Mouse (Mus musculus) gastrocnemius, postnatal 10 days (tissue): ENCODE data around the gene Ppm1g. TPM values are rescaled to one million over a fixed set of nuclear protein-coding genes. Genes with fewer than 3 reads are reported as not detected.
A peak's percentile ranks its signal among the peaks of the same experiment; 100 is the strongest.
"Not testable (repeated sequence)": the region's sequence is repeated elsewhere in the genome, so short reads cannot be mapped to it uniquely, and the experiment has no call there.

Experiments
- DNase-seq: peaks from one replicate; pipeline ENCODE4 v3.0.0; 2021; ENCODE audit warnings: mixed read lengths
- total RNA-seq, 2 experiments: library from RNA; stranded (reverse); gene quantifications; 2 replicates each; pipeline ENCODE4 v1.2.3; 2021

Ppm1g gene
- total RNA-seq, 2 experiments from 2014 or later: 41.7 to 43.9 TPM

DNA sequence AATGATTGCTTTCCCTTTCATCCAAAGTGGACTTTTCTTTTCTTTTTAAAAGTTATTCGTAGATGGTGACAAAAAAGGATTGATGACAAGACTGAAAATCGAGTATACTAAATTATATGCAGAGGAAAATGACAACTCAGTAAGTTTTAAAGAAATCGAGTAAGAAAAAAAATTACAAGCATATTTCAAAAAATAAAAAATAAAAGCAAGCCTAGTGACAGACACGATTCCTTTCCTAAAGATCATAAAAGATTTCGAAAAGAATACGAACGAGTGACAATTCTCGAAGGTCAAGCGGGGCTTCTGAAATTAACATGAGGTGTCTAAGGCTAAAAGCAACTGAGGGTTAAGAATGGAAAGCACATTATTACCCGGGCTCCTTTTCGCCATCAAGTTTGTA lies 1.0 kb downstream of the Ppm1g start:
- no peak for DNase-seq

DNA sequence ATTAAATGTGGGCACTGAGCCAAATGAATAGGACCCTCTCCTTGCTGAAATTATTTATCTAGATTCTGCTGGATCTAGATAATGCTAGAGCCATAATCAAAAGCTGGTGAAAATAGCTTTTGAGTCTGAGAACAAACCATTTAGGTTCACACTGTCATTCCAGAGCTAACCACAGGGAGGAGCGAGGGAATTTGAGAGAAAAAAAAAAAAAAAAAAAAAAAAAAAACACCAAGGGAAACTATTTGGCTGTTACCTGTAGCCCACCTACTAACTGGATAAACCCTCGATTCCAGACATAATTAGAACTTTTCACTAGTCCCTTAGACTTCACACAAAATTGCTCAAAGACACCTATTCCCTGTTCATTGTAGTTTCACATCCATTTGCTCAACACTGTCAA lies 1.4 kb downstream of the Ppm1g start:
- no peak for DNase-seq

DNA sequence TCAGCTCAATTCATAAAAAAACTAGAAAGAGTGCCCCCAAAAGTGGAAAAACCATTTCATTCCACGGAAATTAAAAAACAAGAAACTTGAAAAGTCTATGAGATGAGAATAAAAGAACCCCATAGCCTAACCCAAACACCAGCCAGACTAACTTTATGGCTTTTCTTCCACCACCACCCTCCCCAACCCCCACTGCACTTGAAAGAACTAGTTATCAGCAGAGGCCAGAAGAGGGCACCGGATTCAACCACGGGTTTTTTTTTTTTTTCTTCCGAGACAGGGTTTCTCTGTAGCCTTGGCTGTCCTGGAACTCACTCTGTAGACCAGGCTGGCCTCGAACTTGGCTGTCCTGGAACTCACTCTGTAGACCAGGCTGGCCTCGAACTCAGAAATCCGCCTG lies 2.2 kb downstream of the Ppm1g start:
- DNase-seq: no peak

DNA sequence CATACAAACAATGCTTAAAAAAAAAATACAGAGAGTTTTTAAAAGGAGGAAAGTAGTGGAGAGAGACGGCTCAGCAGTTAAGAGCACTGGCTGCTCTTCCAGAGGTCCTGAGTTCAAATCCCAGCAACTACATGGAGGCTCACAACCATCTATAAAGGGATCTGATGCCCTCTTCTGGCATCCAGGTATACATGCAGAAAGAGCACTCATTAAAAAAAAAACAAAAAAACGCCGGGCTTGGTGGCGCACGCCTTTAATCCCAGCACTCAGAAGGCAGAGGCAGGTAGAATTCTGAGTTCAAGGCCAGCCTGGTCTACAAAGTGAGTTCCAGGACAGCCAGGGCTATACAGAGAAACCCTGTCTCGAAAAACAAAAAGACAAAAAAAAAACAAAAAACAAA lies 3.9 kb downstream of the Ppm1g start:
- DNase-seq: not testable (repeated sequence)

DNA sequence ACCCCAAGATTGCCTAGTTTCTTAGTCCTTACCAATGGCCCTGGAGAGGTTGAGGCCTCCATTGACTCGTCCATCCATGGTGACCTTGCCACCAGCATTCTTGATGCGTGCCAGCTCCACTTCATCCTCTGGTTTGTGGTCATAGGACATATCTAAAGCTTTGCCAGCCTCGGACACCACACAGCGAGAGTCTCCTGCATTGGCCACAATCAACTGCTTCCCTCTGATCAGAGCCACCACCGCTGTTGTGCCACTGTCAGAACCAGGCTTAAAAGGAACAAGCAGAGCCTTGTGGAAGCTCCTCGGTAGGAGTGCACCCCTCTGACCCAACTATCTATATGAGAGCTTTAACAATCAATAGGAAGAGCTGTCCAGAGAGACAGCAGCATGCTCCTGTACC lies 16.1 kb downstream of the Ppm1g start:
- DNase-seq: no peak

DNA sequence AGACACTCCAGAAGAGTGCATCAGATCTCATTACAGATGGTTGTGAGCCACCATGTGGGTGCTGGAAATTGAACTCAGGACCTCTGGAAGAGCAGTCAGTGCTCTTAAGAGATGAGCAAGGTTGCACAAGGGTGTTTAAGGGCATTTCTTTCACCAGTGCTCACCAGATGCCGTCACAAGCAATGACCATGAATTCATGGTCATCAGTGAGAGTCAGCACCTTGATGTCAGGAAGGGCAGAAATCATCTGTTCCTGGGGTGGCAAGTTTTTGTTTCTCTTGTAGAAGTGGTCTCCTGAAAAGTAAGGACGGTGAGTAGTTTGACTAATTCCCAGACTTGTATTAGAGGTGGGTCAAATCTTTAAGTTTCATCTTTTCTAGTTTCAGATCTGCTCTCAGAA lies 16.6 kb downstream of the Ppm1g start:
- no peak for DNase-seq

DNA sequence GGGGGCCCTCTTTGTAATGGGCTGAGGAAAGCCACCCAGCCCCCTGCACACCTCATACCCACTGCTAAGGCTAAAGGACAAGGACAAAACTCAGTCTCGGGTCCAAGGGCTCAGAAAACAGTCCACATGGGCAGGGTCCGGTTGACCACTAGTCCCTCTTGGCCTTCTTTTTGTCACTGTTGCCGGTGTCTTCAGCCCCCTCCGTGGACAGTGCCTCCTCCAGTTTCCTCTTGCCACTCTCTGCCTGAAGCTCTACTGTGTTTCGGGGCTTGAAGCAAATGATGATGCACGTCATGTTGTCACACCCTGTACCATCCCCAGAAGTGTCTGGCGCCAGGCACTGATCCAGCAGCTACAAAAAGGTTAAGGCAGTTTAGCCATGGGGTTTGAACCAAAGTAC lies 17.6 kb downstream of the Ppm1g start:
- DNase-seq: peak; percentile 4

DNA sequence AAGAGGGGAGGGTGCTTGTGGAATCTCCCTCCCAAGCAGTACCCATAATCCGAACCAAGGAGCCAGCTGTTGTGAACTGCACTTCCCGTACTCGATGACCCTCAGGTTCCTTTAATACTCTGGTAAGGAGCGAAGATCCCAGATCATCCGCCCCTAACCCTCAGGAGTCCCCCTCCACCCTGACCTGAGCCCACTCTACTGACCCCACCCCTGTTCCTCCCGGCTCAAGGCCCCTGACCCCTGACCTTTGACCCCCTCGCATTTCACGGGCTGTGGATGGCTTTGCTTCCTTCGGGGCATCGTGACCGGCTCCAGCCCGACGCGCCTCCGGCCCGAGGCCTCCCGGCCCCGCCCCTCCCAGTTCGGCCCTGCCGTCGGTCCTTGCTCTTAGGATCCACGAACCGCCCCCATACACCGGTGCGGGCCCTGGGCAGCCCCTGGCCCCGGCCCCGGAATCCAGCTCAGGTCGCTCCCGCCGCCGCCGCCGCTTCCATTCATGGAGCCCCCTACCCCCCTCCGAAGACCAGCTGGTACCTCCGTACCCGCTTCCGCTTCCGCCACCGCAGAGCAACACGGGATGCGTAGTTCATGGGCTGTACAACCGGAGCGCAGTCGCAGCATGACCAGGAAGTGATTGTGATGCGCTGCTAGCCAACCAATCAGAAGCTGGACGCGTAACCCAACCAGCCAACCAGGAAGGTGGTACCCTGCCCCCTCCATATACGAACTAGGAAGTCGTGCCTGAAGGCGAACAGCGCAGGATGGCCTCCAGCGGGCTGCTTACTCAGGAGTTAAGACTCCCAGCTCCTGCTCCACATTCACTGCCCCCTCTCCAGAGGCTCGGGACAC lies 18.5 kb downstream of the Ppm1g start, which contains the start of gene Zfp513:
Gene Zfp513, minus strand, starts transcription at position 562 of the 849 bp plus-strand sequence.
- peak; percentile 86 for DNase-seq

DNA sequence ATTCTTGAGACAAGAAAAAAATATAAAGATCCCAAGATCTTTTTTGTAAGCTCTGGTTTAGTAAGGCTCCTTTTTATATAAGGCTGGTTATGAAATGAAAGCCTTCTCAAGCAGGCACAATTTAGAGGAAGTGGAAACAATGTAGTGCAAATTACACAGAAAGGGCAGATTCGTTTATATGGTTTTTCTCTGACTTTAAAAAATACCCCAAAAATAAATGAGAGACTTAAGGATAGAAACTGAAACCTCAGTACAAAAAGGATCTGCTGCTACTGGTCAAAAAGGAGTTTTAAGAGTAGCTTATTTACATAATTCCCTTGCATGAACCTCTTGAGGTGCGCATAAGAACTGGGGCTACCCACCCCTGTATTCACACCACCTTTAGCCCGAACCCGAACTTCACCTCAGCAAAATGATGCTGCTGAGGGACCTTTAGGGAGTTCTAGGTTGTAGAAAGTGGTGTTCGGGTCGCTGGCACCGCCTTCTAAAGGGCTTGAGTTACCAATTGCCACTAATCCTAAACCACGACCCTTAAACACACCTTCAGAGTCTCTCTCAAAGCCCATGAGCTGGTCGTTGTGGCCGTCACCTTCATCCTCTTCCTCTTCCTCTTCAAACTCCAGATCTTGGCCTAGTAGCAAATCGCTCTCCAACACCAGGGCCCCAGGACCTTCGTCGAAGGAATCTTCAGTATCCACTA lies 19.3 kb downstream of the Ppm1g start:
- DNase-seq: no peak

DNA sequence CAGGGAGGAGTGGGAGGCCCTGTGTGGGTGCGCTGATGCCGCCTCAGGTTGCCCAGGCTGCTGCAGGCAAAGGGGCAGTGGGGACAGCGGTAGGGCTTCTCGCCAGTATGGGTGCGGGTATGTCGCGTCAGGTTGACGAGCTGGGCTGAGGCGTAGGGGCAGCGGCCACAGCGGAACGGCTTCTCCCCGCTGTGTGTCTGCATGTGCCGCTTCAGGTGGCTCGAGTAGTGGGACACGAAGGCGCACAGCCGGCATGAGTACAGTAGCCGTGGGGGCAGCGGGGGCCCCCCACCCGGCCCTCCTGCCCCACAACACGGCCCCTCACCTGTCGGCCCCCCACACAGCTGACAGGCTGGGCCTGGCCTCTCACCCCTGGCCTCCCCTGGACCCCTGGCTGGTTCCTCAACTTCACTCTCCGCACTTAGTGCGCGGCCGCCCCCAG lies 20.1 kb downstream of the Ppm1g start:
- peak; percentile 40 for DNase-seq

DNA sequence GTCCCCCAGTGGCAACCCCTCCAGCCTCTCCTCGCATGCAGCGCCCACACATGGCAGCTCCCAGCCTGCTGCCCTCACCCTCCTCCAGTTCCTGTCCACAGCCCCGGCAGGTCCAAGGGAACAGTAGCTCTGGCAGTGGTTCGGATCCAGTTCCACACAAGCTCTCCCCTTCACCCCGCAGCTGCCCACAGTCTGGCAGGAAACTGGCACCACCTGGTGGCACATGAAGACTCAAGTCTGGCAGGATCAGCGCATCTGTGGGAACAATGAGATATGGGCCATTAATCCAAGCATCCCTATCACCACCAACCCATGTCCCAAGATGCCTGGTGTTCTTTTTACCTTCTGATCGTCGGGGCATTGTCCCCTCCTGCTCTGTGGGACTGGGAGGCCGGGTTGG lies 20.6 kb downstream of the Ppm1g start:
- DNase-seq: no peak

DNA sequence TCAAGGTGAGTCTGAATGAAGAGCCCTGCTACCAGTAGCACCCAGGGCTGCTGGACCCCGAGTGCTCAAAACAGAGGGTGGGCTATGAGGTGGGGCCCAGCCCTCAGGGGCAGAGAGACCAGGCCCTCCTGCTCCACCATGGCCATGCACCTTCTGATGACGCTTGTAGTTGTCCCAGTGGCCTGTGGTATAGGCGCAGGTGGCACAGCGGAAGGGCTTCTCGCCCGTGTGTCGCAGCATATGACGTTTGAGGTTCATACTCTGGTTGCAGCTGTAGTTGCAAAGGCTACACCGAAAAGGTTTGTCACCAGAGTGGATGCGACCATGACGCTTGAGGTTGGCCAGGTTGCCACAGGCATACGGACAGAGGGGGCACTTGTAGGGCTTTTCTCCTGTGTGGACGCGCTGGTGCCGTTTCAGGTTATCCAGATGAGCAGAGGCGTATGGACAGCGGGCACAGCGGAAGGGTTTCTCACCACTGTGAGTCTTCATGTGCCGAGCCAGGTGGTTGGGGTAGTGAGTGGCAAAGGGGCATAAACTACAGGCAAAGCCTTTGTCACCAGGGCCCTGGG lies 21.1 kb downstream of the Ppm1g start:
- DNase-seq: peak; percentile 11

DNA sequence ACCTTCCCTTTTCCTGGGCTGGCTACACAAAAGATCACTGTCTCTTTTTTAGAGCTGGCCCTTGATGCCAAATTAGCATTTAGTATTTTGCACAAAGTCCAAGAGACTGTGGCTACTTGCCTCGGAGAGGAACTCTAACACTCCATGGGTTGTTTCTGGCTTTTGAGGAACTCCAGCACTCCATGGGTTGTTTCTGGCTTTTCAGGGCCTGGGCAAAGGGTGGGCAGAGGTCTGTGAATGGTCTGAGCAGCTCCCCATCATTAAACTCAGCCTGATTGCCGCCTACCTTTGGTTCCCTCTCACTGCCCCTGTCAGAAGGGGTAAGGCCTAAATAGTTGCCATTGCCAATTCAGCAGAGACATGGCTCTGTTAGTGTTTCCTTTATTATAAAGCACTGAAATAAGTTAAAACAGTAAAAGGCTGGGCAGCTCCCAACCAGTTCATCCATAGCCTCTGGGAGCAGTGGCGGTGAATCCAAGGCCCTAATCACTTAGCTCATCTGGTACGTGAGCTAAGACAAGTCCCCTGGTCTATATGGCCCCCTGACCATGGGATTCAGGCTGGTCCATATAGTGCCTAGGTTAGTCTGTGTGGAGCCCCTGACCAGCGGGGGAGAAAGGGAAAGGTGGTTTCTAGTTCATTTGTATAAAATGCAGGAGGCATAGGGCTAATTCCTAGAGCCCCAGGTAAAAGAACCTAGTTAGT lies 21.7 kb downstream of the Ppm1g start:
- no peak for DNase-seq

DNA sequence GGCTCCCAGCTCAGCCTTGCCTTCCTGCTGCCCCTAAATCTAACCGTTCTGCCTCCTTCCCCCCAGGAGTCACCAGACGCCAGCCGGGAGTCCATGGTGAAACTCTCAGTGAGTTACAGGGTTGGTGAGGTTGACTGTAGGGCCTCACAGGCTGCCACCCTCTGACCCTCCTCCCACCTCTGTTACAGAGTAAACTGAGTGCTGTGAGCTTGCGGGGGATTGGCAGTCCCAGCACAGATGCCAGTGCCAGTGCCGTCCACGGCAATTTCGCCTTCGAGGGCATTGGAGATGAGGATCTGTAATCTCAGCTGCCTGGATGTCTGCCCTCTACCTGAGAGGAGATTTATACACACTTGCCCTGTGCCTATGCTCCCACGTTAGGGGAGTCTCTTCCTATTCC lies 22.3 kb downstream of the Ppm1g start:
- DNase-seq: peak; percentile 3

DNA sequence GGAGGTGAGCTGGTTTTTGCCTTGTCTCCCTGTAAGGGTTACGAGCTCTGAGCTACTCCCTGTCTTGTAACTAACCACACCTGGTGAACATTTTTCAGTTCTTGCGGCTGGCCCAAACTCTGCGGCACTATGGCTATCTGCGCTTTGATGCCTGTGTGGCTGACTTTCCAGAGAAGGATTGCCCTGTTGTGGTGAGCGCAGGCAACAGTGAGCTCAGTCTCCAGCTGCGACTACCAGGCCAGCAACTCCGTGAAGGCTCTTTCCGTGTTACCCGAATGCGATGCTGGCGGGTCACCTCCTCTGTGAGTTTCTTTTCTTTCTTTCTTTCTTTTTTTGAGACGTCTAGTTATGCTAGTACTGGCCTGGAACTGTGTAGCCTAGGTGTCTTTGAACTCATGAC lies 23.4 kb downstream of the Ppm1g start:
- DNase-seq: peak; percentile 2

DNA sequence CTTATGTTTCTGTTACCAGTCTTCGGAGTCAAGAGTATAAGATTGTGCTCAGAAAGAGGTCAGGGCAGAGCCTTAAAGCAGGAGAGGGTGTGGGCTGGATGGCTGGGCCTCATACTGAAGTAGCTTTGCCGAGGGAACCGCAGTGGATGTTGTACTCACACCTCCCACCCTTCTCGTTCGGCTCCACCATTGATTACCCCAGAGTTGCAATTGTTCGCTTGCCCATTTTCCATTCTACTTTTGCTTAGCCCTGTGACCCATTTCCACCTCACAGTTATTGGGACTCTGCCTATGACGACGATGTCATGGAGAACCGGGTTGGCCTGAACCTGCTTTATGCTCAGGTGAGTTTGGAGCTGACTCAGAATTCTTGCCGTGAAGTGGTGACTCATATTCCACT lies 24.3 kb downstream of the Ppm1g start:
- no peak for DNase-seq

DNA sequence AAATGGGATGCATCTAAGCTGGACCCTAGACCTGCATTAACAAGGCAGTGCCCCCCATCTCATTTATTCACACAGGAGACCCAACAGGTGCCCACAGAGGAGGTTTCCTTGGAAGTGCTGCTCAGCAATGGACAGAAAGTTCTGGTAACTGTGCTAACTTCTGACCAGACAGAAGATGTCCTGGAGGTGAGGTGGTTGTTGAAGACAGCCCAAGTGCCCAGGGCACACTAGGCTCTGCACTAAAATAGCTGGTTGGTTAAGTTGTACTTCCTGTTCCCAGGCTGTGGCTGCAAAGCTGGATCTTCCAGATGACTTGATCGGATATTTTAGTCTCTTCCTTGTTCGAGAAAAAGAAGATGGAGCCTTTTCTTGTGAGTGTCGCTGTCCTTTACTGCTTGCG lies 24.8 kb downstream of the Ppm1g start:
- DNase-seq: no peak

DNA sequence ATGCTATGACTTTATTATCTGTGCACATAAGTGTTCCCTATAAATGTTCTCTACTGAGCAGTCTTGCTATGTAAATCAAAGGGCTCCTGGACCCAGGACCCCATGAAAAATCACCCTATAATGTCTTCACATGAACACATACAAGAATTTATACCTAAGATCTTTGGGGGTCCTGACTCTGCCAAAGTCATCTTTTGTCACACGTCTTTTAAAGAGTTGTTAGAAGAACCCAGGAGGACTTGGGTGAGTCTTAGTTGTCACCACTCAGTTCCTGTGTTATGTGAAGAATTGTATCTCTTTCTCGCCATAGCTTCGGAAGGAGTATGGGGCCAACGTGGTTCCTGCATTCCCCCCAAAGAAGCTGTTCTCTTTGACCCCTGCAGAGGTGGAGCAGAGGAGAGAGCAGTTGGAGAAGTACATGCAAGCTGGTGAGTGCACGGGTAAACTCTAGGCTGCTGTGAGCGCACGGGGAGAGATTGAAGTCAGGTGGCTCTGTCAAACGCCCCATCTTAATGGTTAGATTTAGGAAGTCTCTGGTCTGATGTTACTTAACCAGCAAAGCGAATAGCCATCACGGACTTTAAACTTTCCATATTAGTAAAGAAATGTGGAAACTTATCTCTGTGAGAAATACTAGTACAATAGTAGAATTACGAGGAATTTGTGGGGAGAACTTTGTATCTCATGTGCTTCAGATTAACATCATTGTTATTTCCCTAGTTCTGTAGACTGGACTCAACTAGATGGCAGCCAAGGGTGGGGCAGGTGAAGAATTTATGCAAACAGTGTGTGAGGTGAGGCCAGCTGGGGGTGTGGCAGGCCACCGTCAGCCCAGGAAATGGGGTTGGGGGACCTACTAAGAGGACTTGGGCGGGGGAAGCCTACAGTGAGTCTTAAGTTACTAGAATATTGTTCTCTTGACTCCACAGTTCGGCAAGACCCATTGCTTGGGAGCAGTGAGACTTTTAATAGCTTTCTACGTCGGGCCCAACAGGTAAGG lies 25.7 kb downstream of the Ppm1g start:
- peak; percentile 3 for DNase-seq

DNA sequence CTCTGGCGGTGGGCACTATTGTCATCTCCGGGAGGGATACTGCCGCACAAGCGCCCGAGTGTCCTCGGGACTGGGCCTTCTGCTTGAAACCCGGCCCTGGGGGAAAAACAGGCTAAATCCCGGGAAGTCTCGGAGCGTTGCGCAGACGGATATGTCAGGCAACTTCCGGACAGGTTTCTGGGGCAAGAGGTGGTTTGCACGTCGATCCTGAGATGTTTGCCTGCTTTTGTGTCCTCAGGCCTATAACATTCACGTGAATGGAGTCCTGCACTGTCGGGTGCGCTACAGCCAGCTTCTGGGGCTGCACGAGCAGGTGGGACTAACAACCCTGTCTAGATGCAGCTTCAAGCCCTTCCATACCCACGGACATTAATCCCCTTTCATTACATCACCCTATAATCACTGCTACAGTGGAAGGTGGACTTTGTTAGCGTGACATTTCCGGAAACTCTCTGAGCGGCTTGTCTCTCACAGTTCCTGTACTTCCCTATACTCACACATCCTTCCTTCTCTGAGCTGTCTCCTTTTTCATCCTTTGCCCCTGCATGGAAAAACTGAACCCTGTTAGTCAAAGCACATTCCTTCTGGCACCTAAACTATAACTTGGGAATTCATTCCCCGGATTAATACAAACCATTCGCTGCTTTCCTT lies 26.7 kb downstream of the Ppm1g start:
- no peak for DNase-seq

DNA sequence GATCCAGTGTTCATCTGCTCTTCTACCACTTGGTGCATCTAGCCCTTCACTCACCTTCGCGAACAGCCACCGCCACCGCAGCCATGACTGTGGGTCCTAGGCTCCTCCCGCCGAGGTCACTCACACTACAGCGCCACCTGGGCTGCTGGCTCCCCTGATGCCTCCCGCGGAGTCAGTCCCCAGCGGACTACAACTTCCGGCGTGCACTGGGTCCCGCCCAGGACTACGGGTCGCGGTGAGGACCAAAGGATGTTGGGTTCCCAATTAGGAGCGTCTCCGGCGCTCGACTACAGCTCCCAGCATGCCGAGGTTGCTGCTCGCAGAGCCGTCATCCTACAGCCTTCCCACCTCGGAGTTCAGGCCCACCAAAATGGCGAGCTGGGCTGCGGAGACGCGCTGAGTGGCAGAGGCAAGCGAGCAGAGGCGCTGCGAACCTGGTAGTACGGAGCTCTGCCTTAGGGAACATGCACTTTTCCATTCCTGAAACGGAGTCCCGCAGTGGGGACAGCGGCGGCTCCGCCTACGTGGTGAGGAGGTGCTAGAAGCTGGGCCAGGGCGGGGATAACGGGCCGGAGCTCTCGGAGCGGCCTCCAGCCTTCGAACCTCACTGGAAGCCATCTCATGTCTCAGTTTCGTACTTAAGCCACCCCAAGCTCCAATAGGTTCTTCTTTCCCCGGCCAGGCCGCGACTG lies 27.4 kb downstream of the Ppm1g start, which contains the start of the genes Snx17 and Eif2b4:
Gene Snx17, plus strand, starts transcription at position 289 of the 692 bp plus-strand sequence.
Gene Eif2b4, minus strand, starts transcription at position 492 of the 692 bp plus-strand sequence.
- peak; percentile 98 for DNase-seq
